Mouse (Mus musculus) kidney, postnatal 0 days (tissue): ENCODE results near the gene Cmtr1. TPM values are rescaled to one million over a fixed set of nuclear protein-coding genes. Genes with fewer than 3 reads are reported as not detected.

Experiments
- ATAC-seq: fragments of 200-750 bp; cut with Nextera tagmentation; replicated peaks from 2 replicates; pipeline ENCODE4 v1.8.0; 2017; ENCODE audit warnings: low read depth, moderate number of reproducible peaks, moderate TSS enrichment, moderate library complexity; ENCODE audit not compliant: low FRiP score
- DNase-seq: peaks from one replicate; pipeline ENCODE4 v3.0.0-alpha.2; 2016; ENCODE audit warnings: low spot score
- H3K27ac ChIP-seq: fragments of 300-500 bp; sonication (generic); 2 replicates; pipeline ENCODE4 v1.5.1; 2014; ENCODE audit warnings: mild to moderate bottlenecking
- H3K27me3 ChIP-seq: fragments of 300-500 bp; sonication (generic); 2 replicates; pipeline ENCODE4 v1.6.1; 2014; ENCODE audit warnings: low read length, mixed read lengths; ENCODE audit not compliant: insufficient read depth
- H3K36me3 ChIP-seq: fragments of 300-500 bp; sonication (generic); 2 replicates; pipeline ENCODE4 v1.6.1; 2014; ENCODE audit warnings: low read length, mixed read lengths; ENCODE audit not compliant: insufficient read depth
- H3K4me1 ChIP-seq: fragments of 300-500 bp; sonication (generic); replicated peaks from 2 replicates; pipeline ENCODE4 v1.6.1; 2014; ENCODE audit warnings: antibody characterized with exemption, low read length, mixed read lengths; ENCODE audit not compliant: insufficient read depth
- H3K4me2 ChIP-seq: fragments of 300-500 bp; sonication (generic); 2 replicates; pipeline ENCODE4 v1.6.1; 2014; ENCODE audit warnings: mild to moderate bottlenecking, low read length, moderate library complexity, mixed read lengths
- H3K4me3 ChIP-seq: fragments of 300-500 bp; sonication (generic); replicated peaks from 2 replicates; pipeline ENCODE4 v1.5.1; 2014; ENCODE audit warnings: low read depth, low read length
- H3K9ac ChIP-seq: fragments of 300-500 bp; sonication (generic); 2 replicates; pipeline ENCODE4 v1.6.1; 2014; ENCODE audit warnings: low read depth, low read length
- H3K9me3 ChIP-seq: fragments of 300-500 bp; sonication (generic); replicated peaks from 2 replicates; pipeline ENCODE4 v1.6.1; 2016; ENCODE audit warnings: low read length, inconsistent platforms, mixed read lengths
- CTCF ChIP-seq: IDR thresholded peaks from 2 replicates; pipeline ENCODE4 v1.5.1; 2016; ENCODE audit warnings: antibody characterized with exemption, low read depth, mild to moderate bottlenecking, moderate library complexity
- WGBS: fragments of 180-500 bp; shearing (Covaris S2); extraction: QIAGEN DNeasy Blood & Tissue Kit; methylation state at CpG from one replicate; pipeline ENCODE4 v1.1.7; 2014; 5-methylcytosine and 5-hydroxymethylcytosine counted together
- polyA plus RNA-seq: library from polyadenylated mRNA; unstranded; fragments of >200 nt; fragmentation: Nextera tagmentation; extraction: Ambion mirVana; gene quantifications from 2 replicates; pipeline ENCODE4 v1.2.1, GENCODE M21; 2015

Gene Cmtr1
- polyA plus RNA-seq, 1 experiment from 2014 or later, result 102 TPM

GRCm38 (mm10) chr17:29732522-29732921 is 72.1 kb downstream of the Cmtr1 start:
- Histone ChIP-seq H3K4me3 (no peak overlapping the region), H3K4me1 (no peaks in the 10 kb centered on the region), H3K9me3 (no peaks in the 10 kb centered on the region), H3K27me3 (no peaks in the 10 kb centered on the region), H3K27ac (no peak overlapping the region), H3K36me3 (no peaks in the 10 kb centered on the region), H3K4me2 (no peak overlapping the region), H3K9ac (no peak overlapping the region)
- ATAC-seq, result no peak
- 69% methylated on average over 2 of the region's 2 CpGs for WGBS
- TF ChIP-seq CTCF, result no peak
- DNase-seq, result no peak

- no peak for ATAC-seq
Observed at GRCm38 (mm10) chr17:29736448-29737014, 76.1 kb downstream of the Cmtr1 start.

GRCm38 (mm10) chr17:29737849-29738804 is 77.7 kb downstream of the Cmtr1 start:
- H3K27ac ChIP-seq, result no peak overlapping the region
- 16% methylated on average over 22 of the region's 22 CpGs for WGBS
- no peaks in the 10 kb centered on the region for H3K9me3 ChIP-seq
- 0 out of 2 replicates have a peak overlapping the region, but pooled peaks have one; percentile 0 for H3K4me3 ChIP-seq
- peak overlapping the region; percentile 40 for H3K4me2 ChIP-seq
- DNase-seq, result peak; percentile 93
- peak; percentile 81 for ATAC-seq
- H3K9ac ChIP-seq, result no peak overlapping the region
- TF ChIP-seq CTCF, result peak; percentile 65
- no peaks in the 10 kb centered on the region; the same call in 1 of the 2 replicates for H3K4me1 ChIP-seq
- H3K36me3 ChIP-seq, result no peaks in the 10 kb centered on the region
- 0 out of 2 replicates have a peak, but pooled peaks cover 5% of the 10 kb centered on the region for H3K27me3 ChIP-seq

More at GRCm38 (mm10) chr17:29736448-29737014, 76.1 kb downstream of the Cmtr1 start:
- DNase-seq, result peak; percentile 63
- H3K9ac ChIP-seq, result no peak overlapping the region
- H3K27ac ChIP-seq, result no peak overlapping the region
- TF ChIP-seq CTCF, result no peak
- no peak overlapping the region for H3K4me2 ChIP-seq
- 29% methylated on average over 15 of the region's 15 CpGs for WGBS
- H3K4me3 ChIP-seq, result no peak overlapping the region
- no peaks in the 10 kb centered on the region for H3K36me3 ChIP-seq
- no peaks in the 10 kb centered on the region for H3K9me3 ChIP-seq
- H3K27me3 ChIP-seq, result 0 out of 2 replicates have a peak, but pooled peaks cover 5% of the 10 kb centered on the region
- no peaks in the 10 kb centered on the region; the same call in 1 of the 2 replicates for H3K4me1 ChIP-seq

GRCm38 (mm10) chr17:29747466-29747865 is 87.1 kb downstream of the Cmtr1 start:
- Histone ChIP-seq H3K27ac (no peak overlapping the region), H3K4me3 (no peak overlapping the region), H3K27me3 (no peaks in the 10 kb centered on the region), H3K9ac (no peak overlapping the region), H3K4me2 (no peak overlapping the region), H3K9me3 (no peaks in the 10 kb centered on the region), H3K36me3 (no peaks in the 10 kb centered on the region), H3K4me1 (peaks cover 10% of the 10 kb centered on the region; the same call in 1 of the 2 replicates)
- TF ChIP-seq CTCF, result no peak
- ATAC-seq (no peak), DNase-seq (peak; percentile 59)
- 54% methylated on average over 6 of the region's 6 CpGs for WGBS

GRCm38 (mm10) chr17:29754510-29754909 is 94.1 kb downstream of the Cmtr1 start:
- H3K9me3 ChIP-seq, result no peaks in the 10 kb centered on the region
- H3K9ac ChIP-seq, result no peak overlapping the region
- H3K27ac ChIP-seq, result no peak overlapping the region
- H3K27me3 ChIP-seq, result no peaks in the 10 kb centered on the region
- no peaks in the 10 kb centered on the region for H3K36me3 ChIP-seq
- H3K4me3 ChIP-seq, result no peak overlapping the region
- no peak for DNase-seq
- no peak for ATAC-seq
- H3K4me1 ChIP-seq, result peaks cover 5% of the 10 kb centered on the region; the same call in 1 of the 2 replicates
- H3K4me2 ChIP-seq, result no peak overlapping the region
- 61% methylated on average over 4 of the region's 4 CpGs for WGBS
- TF ChIP-seq CTCF, result peak; percentile 22; the same call in 1 of the 2 replicates

Other genes with a start within 250 kb of the Cmtr1 start
- 21.3 and 21.6 TPM in 2 replicates for gene Pim1, start 169.8 kb upstream of the Cmtr1 start, polyA plus RNA-seq
- not detected in 2 replicates for gene Gm17657, start 111.0 kb upstream of the Cmtr1 start, polyA plus RNA-seq
- gene Tbc1d22b, start 110.8 kb upstream of the Cmtr1 start, polyA plus RNA-seq, result 11.9 and 12.0 TPM in 2 replicates
- gene Tmem217, start 108.2 kb upstream of the Cmtr1 start, polyA plus RNA-seq, result 0.20 and 0.51 TPM in 2 replicates
- 50.3 and 56.1 TPM in 2 replicates for gene Rnf8, start 45.8 kb upstream of the Cmtr1 start, polyA plus RNA-seq
- 1.2 and 2.1 TPM in 2 replicates for gene Gm28043, start 45.7 kb upstream of the Cmtr1 start, polyA plus RNA-seq
- 8.2 and 9.2 TPM in 2 replicates for gene Ccdc167, start 56.4 kb downstream of the Cmtr1 start, polyA plus RNA-seq